Mouse (Mus musculus) heart, embryonic 11.5 days (tissue): ENCODE results near the gene Mat2a. TPM values are rescaled to one million over a fixed set of nuclear protein-coding genes. Genes with fewer than 3 reads are reported as not detected.

Experiments
- ATAC-seq: fragments of 200-750 bp; cut with Nextera tagmentation; replicated peaks from 2 replicates; pipeline ENCODE4 v1.8.0; 2017; ENCODE audit warnings: moderate library complexity; ENCODE audit not compliant: insufficient number of reproducible peaks, low FRiP score, low TSS enrichment
- H3K27ac ChIP-seq: fragments of 300-500 bp; sonication (generic); 2 replicates; pipeline ENCODE4 v1.5.1; 2014; ENCODE audit warnings: mild to moderate bottlenecking, low read depth, low read length
- H3K27me3 ChIP-seq: fragments of 300-500 bp; sonication (generic); 2 replicates; pipeline ENCODE4 v1.6.1; 2014; ENCODE audit warnings: mild to moderate bottlenecking, low read length, mixed read lengths; ENCODE audit not compliant: control insufficient read depth, insufficient read depth
- H3K36me3 ChIP-seq: fragments of 300-500 bp; sonication (generic); 2 replicates; pipeline ENCODE4 v1.6.1; 2014; ENCODE audit warnings: mild to moderate bottlenecking, low read length, moderate library complexity, mixed read lengths; ENCODE audit not compliant: control insufficient read depth, insufficient read depth
- H3K4me1 ChIP-seq: fragments of 300-500 bp; sonication (generic); 2 replicates; pipeline ENCODE4 v1.6.1; 2014; ENCODE audit warnings: low read length; ENCODE audit not compliant: control insufficient read depth, insufficient read depth
- H3K4me2 ChIP-seq: fragments of 300-500 bp; sonication (generic); 2 replicates; pipeline ENCODE4 v1.6.1; 2014; ENCODE audit warnings: mild to moderate bottlenecking, moderate library complexity
- H3K4me3 ChIP-seq: fragments of 300-500 bp; sonication (generic); 2 replicates; pipeline ENCODE4 v1.5.1; 2014; ENCODE audit warnings: low read depth, low read length
- H3K9ac ChIP-seq: fragments of 300-500 bp; sonication (generic); 2 replicates; pipeline ENCODE4 v1.6.1; 2014; ENCODE audit warnings: mild to moderate bottlenecking, low read depth, low read length, moderate library complexity
- H3K9me3 ChIP-seq: fragments of 300-500 bp; sonication (generic); replicated peaks from 2 replicates; pipeline ENCODE4 v1.6.1; 2016; ENCODE audit warnings: low read length; ENCODE audit not compliant: control insufficient read depth
- WGBS: fragments of 180-500 bp; shearing (Covaris S2); extraction: QIAGEN DNeasy Blood & Tissue Kit; methylation state at CpG from one replicate; pipeline ENCODE4 v1.1.7; 2014; ENCODE audit not compliant: insufficient replicate concordance; 5-methylcytosine and 5-hydroxymethylcytosine counted together
- polyA plus RNA-seq: library from polyadenylated mRNA; unstranded; fragments of >200 nt; fragmentation: Nextera tagmentation; extraction: Ambion mirVana; gene quantifications from 2 replicates; pipeline ENCODE4 v1.2.1, GENCODE M21; 2014

Gene Mat2a
- polyA plus RNA-seq, 1 experiment from 2014 or later = 321 TPM

DNA sequence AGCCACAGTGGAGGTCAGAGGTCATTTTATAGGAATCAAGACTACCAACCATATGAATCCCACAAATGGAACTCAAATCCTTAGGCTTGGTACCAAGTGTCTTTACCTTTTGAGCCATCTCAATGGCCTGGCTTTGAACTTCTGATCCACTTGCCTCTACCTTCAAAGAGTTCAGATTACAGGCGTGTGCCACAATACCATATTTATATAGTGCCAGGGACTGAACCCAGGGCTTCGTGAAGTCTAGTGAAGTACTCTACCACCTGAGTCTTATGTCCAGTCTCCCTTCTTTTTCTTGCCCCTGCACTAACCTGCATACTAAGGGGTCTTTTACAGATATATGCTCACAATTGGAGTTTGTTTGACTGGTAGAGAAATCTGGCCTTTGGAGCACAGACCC is 52.8 kb downstream of the Mat2a start:
- no peak overlapping the region for H3K27ac ChIP-seq
- ATAC-seq = no peak
- no peaks in the 10 kb centered on the region for H3K9me3 ChIP-seq
- no peak overlapping the region for H3K4me3 ChIP-seq
- 96% methylated on average over 2 of the region's 2 CpGs for WGBS
- H3K9ac ChIP-seq = no peak overlapping the region
- H3K27me3 ChIP-seq = no peaks in the 10 kb centered on the region
- H3K4me2 ChIP-seq = no peak overlapping the region
- H3K4me1 ChIP-seq = peaks cover 16% of the 10 kb centered on the region
- H3K36me3 ChIP-seq = peaks cover 10% of the 10 kb centered on the region

GRCm38 (mm10) chr6:72385258-72385657 is 54.1 kb downstream of the Mat2a start:
- H3K4me3 ChIP-seq = no peak overlapping the region
- peaks cover 16% of the 10 kb centered on the region for H3K4me1 ChIP-seq
- no peak overlapping the region for H3K9ac ChIP-seq
- peaks cover 10% of the 10 kb centered on the region for H3K36me3 ChIP-seq
- H3K27me3 ChIP-seq = no peaks in the 10 kb centered on the region
- 61% methylated on average over 4 of the region's 4 CpGs for WGBS
- no peak for ATAC-seq
- H3K27ac ChIP-seq = no peak overlapping the region
- no peak overlapping the region for H3K4me2 ChIP-seq
- no peaks in the 10 kb centered on the region for H3K9me3 ChIP-seq

DNA sequence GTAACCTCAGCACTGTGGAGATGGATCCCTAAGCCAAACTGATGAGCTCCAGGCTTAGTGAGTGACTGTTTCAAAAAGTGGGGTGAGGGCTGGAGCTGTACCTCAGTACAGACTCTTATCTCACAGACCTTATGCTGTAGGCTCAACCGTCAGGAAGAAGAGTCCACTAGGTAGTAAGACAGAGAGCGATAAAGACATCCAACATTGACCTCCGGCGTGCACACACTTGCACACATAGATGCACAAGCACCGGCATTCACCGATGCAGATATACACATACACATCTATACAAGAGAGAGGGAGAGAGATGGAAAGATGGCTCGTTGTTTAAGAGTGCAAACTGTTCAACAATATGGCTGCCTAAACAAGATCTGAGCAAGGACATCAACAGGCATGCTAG is 55.4 kb downstream of the Mat2a start:
- Histone ChIP-seq H3K27ac (no peak overlapping the region), H3K36me3 (peaks cover 10% of the 10 kb centered on the region), H3K27me3 (no peaks in the 10 kb centered on the region), H3K9me3 (no peaks in the 10 kb centered on the region), H3K4me2 (no peak overlapping the region), H3K9ac (no peak overlapping the region), H3K4me1 (peaks cover 9% of the 10 kb centered on the region; the same call in 1 of the 2 replicates), H3K4me3 (no peak overlapping the region)
- 0 out of 2 replicates have a peak, but pooled peaks have one; percentile 27 for ATAC-seq
- 84% methylated on average over 7 of the region's 7 CpGs for WGBS

GRCm38 (mm10) chr6:72383142-72383820 is 56.1 kb downstream of the Mat2a start:
- Histone ChIP-seq H3K36me3 (peaks cover 10% of the 10 kb centered on the region), H3K4me3 (no peak overlapping the region), H3K4me2 (no peak overlapping the region), H3K27ac (no peak overlapping the region), H3K27me3 (no peaks in the 10 kb centered on the region), H3K4me1 (0 out of 2 replicates have a peak, but pooled peaks cover 2% of the 10 kb centered on the region), H3K9me3 (no peaks in the 10 kb centered on the region), H3K9ac (no peak overlapping the region)
- WGBS = 83% methylated on average over 6 of the region's 6 CpGs
- ATAC-seq = no peak

Other genes with a start within 250 kb of the Mat2a start
- gene Atoh8, start 204.0 kb downstream of the Mat2a start, polyA plus RNA-seq = 11.6 and 11.8 TPM in 2 replicates
- gene Sftpb, start 134.9 kb downstream of the Mat2a start, polyA plus RNA-seq = 0.23 TPM in 1 of 2 replicates, not detected in the other
- 51.4 and 54.5 TPM in 2 replicates for gene Usp39, start 94.4 kb downstream of the Mat2a start, polyA plus RNA-seq
- 12.9 and 17.4 TPM in 2 replicates for gene 0610030E20Rik, start 92.2 kb downstream of the Mat2a start, polyA plus RNA-seq
- gene Tmem150a, start 84.1 kb downstream of the Mat2a start, polyA plus RNA-seq = 14.8 and 15.1 TPM in 2 replicates
- gene Rnf181, start 72.6 kb downstream of the Mat2a start, polyA plus RNA-seq = 95.4 and 107 TPM in 2 replicates
- gene Vamp5, start 59.1 kb downstream of the Mat2a start, polyA plus RNA-seq = 55.3 and 59.2 TPM in 2 replicates
- gene Vamp8, start 48.9 kb downstream of the Mat2a start, polyA plus RNA-seq = 137 and 142 TPM in 2 replicates
- 23.9 and 27.1 TPM in 2 replicates for gene Ggcx, start 25.2 kb downstream of the Mat2a start, polyA plus RNA-seq
- gene Sh2d6, start 82.1 kb upstream of the Mat2a start, polyA plus RNA-seq = not detected in 2 replicates
- gene Capg, start 104.8 kb upstream of the Mat2a start, polyA plus RNA-seq = 22.7 and 25.9 TPM in 2 replicates
- 10.5 and 12.1 TPM in 2 replicates for gene Elmod3, start 158.9 kb upstream of the Mat2a start, polyA plus RNA-seq
- 13.9 and 16.2 TPM in 2 replicates for gene Retsat, start 158.9 kb upstream of the Mat2a start, polyA plus RNA-seq
- gene Tgoln1, start 177.4 kb upstream of the Mat2a start, polyA plus RNA-seq = 25.3 and 31.0 TPM in 2 replicates